Mouse (Mus musculus): Measurements from ENCODE around the gene Krt77. TPM values are rescaled to one million over a fixed set of nuclear protein-coding genes. Genes with fewer than 3 reads are reported as not detected.
A peak's percentile ranks its signal among the peaks of the same experiment; 100 is the strongest.

The Krt77 gene
- 10 to 100 TPM; 12.5 to 19.0 TPM for total RNA-seq (2021)
- long read RNA-seq, partial matches to known transcripts = 1 of 8 reads
- long read RNA-seq, other reads (novel, unspliced or antisense) = 5 of 8 reads

- DNase-seq (ENCODE audit: low spot score in 2 of 2) = peak; percentile 69 to 82
Observed at GRCm38 (mm10) chr15:101869431-101869830, at the start of gene Krt77. Krt77 (minus strand) TSS chr15:101869705.

- DNase-seq (ENCODE audit: low spot score in 2 of 2) = no peak
Observed at GRCm38 (mm10) chr15:101916072-101916471, 46.6 kb upstream of the Krt77 start.

GRCm38 (mm10) chr15:101904849-101905248, 35.3 kb upstream of the Krt77 start:
- no peak for DNase-seq (ENCODE audit: low spot score in 2 of 2)

GRCm38 (mm10) chr15:101902171-101903149, 33.0 kb upstream of the Krt77 start:
- DNase-seq (ENCODE audit: low spot score in 2 of 2) = no peak

- DNase-seq (ENCODE audit: low spot score in 2 of 2) = no peak
Observed at GRCm38 (mm10) chr15:101895216-101895615, 25.7 kb upstream of the Krt77 start.

GRCm38 (mm10) chr15:101892820-101893219, 23.3 kb upstream of the Krt77 start, which contains the start of gene Krt76:
Krt76 (minus strand) TSS chr15:101892920.
- no peak for DNase-seq (ENCODE audit: low spot score in 2 of 2)

GRCm38 (mm10) chr15:101879776-101880175, 10.3 kb upstream of the Krt77 start:
- DNase-seq (ENCODE audit: low spot score in 2 of 2) = no peak

- no peak for DNase-seq (ENCODE audit: low spot score in 2 of 2)
Observed at GRCm38 (mm10) chr15:101878041-101878440, 8.5 kb upstream of the Krt77 start.

- no peak for DNase-seq (ENCODE audit: low spot score in 2 of 2)
Observed at GRCm38 (mm10) chr15:101874383-101874782, 4.9 kb upstream of the Krt77 start.

GRCm38 (mm10) chr15:101873231-101873630, 3.7 kb upstream of the Krt77 start:
- no peak for DNase-seq (ENCODE audit: low spot score in 2 of 2)

GRCm38 (mm10) chr15:101866754-101867153, 2.8 kb downstream of the Krt77 start:
- peak; percentile 47 to 70 for DNase-seq (ENCODE audit: low spot score in 2 of 2)

- DNase-seq (ENCODE audit: low spot score in 2 of 2) = no peak
Observed at GRCm38 (mm10) chr15:101860421-101861130, 8.9 kb downstream of the Krt77 start.

- DNase-seq (ENCODE audit: low spot score in 2 of 2) = peak in 1 of 2 experiments; percentile 54
Observed at GRCm38 (mm10) chr15:101859735-101860170, 9.8 kb downstream of the Krt77 start.

GRCm38 (mm10) chr15:101858673-101859425, 10.7 kb downstream of the Krt77 start:
- DNase-seq (ENCODE audit: low spot score in 2 of 2) = no peak

GRCm38 (mm10) chr15:101856696-101857095, 12.8 kb downstream of the Krt77 start:
- no peak for DNase-seq (ENCODE audit: low spot score in 2 of 2)

GRCm38 (mm10) chr15:101855732-101856131, 13.8 kb downstream of the Krt77 start:
- no peak for DNase-seq (ENCODE audit: low spot score in 2 of 2)

GRCm38 (mm10) chr15:101854294-101854693, 15.2 kb downstream of the Krt77 start:
- DNase-seq (ENCODE audit: low spot score in 2 of 2) = no peak

- DNase-seq (ENCODE audit: low spot score in 2 of 2) = no peak
Observed at GRCm38 (mm10) chr15:101852571-101852970, 16.9 kb downstream of the Krt77 start.

GRCm38 (mm10) chr15:101850694-101851093, 18.8 kb downstream of the Krt77 start, which contains the start of gene Krt1:
Krt1 (minus strand) TSS chr15:101850794.
- DNase-seq (ENCODE audit: low spot score in 2 of 2) = no peak

GRCm38 (mm10) chr15:101845971-101846403, 23.5 kb downstream of the Krt77 start:
- peak in 1 of 2 experiments; percentile 62 for DNase-seq (ENCODE audit: low spot score in 2 of 2)

- no peak for DNase-seq (ENCODE audit: low spot score in 2 of 2)
Observed at GRCm38 (mm10) chr15:101843192-101843591, 26.3 kb downstream of the Krt77 start.
